Comparison of ENCODE assay signal across 17 mouse cellular contexts in genomic region chr14:60966061-60966460, GRCm38 (mm10).
"Had no signal": no experiment of that assay in that cellular context is flagged by ENCODE, and none has a peak within 500 bp of the region (broad histone marks: within the 10 kb centered on the region; RNA-seq: fewer than 3 reads in every experiment).

No protein-coding gene starts in this region.

- H3K36me3 ChIP-seq: intestine, embryonic 15.5 days had no signal

- H3K27ac ChIP-seq: intestine, embryonic 15.5 days; kidney, embryonic 15.5 days; liver, embryonic 14.5 days; macrophage; midbrain, embryonic 13.5 days; neural tube, embryonic 12.5 days; neural tube, embryonic 15.5 days had no signal

- DNase-seq: kidney, adult 11 months; kidney, adult 8-10 months; kidney, postnatal 10 days; kidney, postnatal 36 days; layer of hippocampus, postnatal 36 days; liver, postnatal 0 days; lung, embryonic 14.5 days; thymus, adult 18-20 months; thymus, postnatal 36 days had no signal

- H3K9me3 ChIP-seq: intestine, embryonic 15.5 days; kidney, embryonic 15.5 days; midbrain, embryonic 13.5 days; neural tube, embryonic 12.5 days; neural tube, embryonic 15.5 days had no signal

- H3K4me2 ChIP-seq: intestine, embryonic 15.5 days; kidney, embryonic 15.5 days; lung, embryonic 14.5 days; midbrain, embryonic 13.5 days; neural tube, embryonic 12.5 days; neural tube, embryonic 15.5 days had no signal

- H3K4me3 ChIP-seq: intestine, embryonic 15.5 days; kidney, embryonic 15.5 days; midbrain, embryonic 13.5 days; neural tube, embryonic 12.5 days; neural tube, embryonic 15.5 days had no signal

- H3K27me3 ChIP-seq: intestine, embryonic 15.5 days; kidney, embryonic 15.5 days; midbrain, embryonic 13.5 days; neural tube, embryonic 12.5 days; neural tube, embryonic 15.5 days had no signal

- H3K9ac ChIP-seq: intestine, embryonic 15.5 days; kidney, embryonic 15.5 days; liver, embryonic 14.5 days; liver, postnatal 0 days; lung, embryonic 14.5 days; midbrain, embryonic 13.5 days; neural tube, embryonic 12.5 days; neural tube, embryonic 15.5 days had no signal

- H3K4me1 ChIP-seq: intestine, embryonic 15.5 days; kidney, embryonic 15.5 days; midbrain, embryonic 13.5 days; neural tube, embryonic 12.5 days; neural tube, embryonic 15.5 days had no signal

- ATAC-seq: intestine, embryonic 15.5 days; liver, postnatal 0 days; lung, postnatal 0 days; midbrain, embryonic 13.5 days had no signal
